Mouse (Mus musculus) C2C12 (cell line): ENCODE results near the gene Gm21985. TPM values are rescaled to one million over a fixed set of nuclear protein-coding genes. Genes with fewer than 3 reads are reported as not detected.

Experiments
- H3K27me3 ChIP-seq: one replicate; pipeline ENCODE4 v1.6.1; 2011; ENCODE audit not compliant: control insufficient read depth, insufficient read depth, insufficient read length
- H3K36me3 ChIP-seq: one replicate; pipeline ENCODE4 v1.6.1; 2011; ENCODE audit not compliant: control insufficient read depth, insufficient read depth
- H3K4me3 ChIP-seq: one replicate; pipeline ENCODE4 v1.5.1; 2011; ENCODE audit warnings: mild to moderate bottlenecking, control low read depth; ENCODE audit not compliant: poor library complexity, insufficient read depth, severe bottlenecking
- H3K79me2 ChIP-seq: one replicate; pipeline ENCODE4 v1.6.1; 2011; ENCODE audit not compliant: control insufficient read depth, insufficient read depth
- H3K79me3 ChIP-seq: one replicate; pipeline ENCODE4 v1.6.1; 2011; ENCODE audit warnings: low read depth, control low read depth
- H3ac ChIP-seq: one replicate; pipeline ENCODE3; 2011; ENCODE audit warnings: low read depth; ENCODE audit not compliant: control insufficient read depth, insufficient read length
- CEBPB ChIP-seq: IDR thresholded peaks from one replicate; pipeline ENCODE4 v1.6.1; 2011; ENCODE audit warnings: low read depth, mild to moderate bottlenecking, control low read depth, moderate library complexity
- CTCF ChIP-seq: IDR thresholded peaks from one replicate; pipeline ENCODE4 v1.5.1; 2011; ENCODE audit not compliant: control insufficient read depth, insufficient read depth, insufficient read length
- FOSL1 ChIP-seq: IDR thresholded peaks from one replicate; pipeline ENCODE4 v1.8.0; 2011; ENCODE audit warnings: mild to moderate bottlenecking, low read length; ENCODE audit not compliant: poor library complexity, insufficient read depth, severe bottlenecking
- MAX ChIP-seq: IDR thresholded peaks from one replicate; pipeline ENCODE4 v1.6.1; 2011; ENCODE audit warnings: mild to moderate bottlenecking, control low read depth
- MYOD1 ChIP-seq: IDR thresholded peaks from one replicate; pipeline ENCODE4 v1.6.1; 2011; ENCODE audit warnings: low read depth; ENCODE audit not compliant: control insufficient read depth, insufficient read length
- MYOG ChIP-seq: IDR thresholded peaks from one replicate; pipeline ENCODE4 v1.6.1; 2011; ENCODE audit not compliant: control insufficient read depth, insufficient read length; ENCODE audit errors: extremely low read depth
- USF1 ChIP-seq: IDR thresholded peaks from one replicate; pipeline ENCODE4 v1.6.1; 2011; ENCODE audit warnings: low read depth, mild to moderate bottlenecking, control low read depth, moderate library complexity
- long read RNA-seq, 2 experiments: library from polyadenylated mRNA; unstranded; transcript quantifications; one replicate each; pipeline ENCODE4 v2.0.0; 2019 to 2020
- polyA plus RNA-seq: library from polyadenylated mRNA; unstranded; fragments of >200 nt; fragmentation: generic; extraction: Trizol; gene quantifications from one replicate; pipeline ENCODE4 v1.2.1, GENCODE M21; 2012; ENCODE audit warnings: missing spikeins

Gene Gm21985
- polyA plus RNA-seq = not detected
- long read RNA-seq, experiment 1, partial matches to known transcripts = 0 of 2 reads
- long read RNA-seq, experiment 1, other reads (novel, unspliced or antisense) = 2 of 2 reads
- long read RNA-seq, experiment 2 = 0 reads

GRCm38 (mm10) chr2:112266242-112266592, at the start of gene Gm21985:
Gene Gm21985, plus strand, starts transcription at chr2:112266314.
- TF ChIP-seq MYOD1 = no peak

GRCm38 (mm10) chr2:112217614-112218013, 48.5 kb upstream of the Gm21985 start:
- Histone ChIP-seq H3K79me3 (no peaks in the 10 kb centered on the region), H3K79me2 (no peaks in the 10 kb centered on the region), H3ac (no peak overlapping the region), H3K36me3 (no peaks in the 10 kb centered on the region), H3K4me3 (no peak overlapping the region), H3K27me3 (no peaks in the 10 kb centered on the region)
- no peak for TF ChIP-seq FOSL1
- TF ChIP-seq MAX = no peak
- TF ChIP-seq USF1 = no peak
- no peak for TF ChIP-seq MYOG
- no peak for TF ChIP-seq MYOD1
- no peak for TF ChIP-seq CEBPB
- no peak for TF ChIP-seq CTCF

More at GRCm38 (mm10) chr2:112266242-112266592, at the start of gene Gm21985:
- H3K79me3 ChIP-seq = peaks cover 15% of the 10 kb centered on the region
- H3K79me2 ChIP-seq = peaks cover 36% of the 10 kb centered on the region
- no peaks in the 10 kb centered on the region for H3K36me3 ChIP-seq
- peak within 1 kb of the TSS; percentile 75 for H3K4me3 ChIP-seq
- H3ac ChIP-seq = peak within 1 kb of the TSS; percentile 91
- H3K27me3 ChIP-seq = no peaks in the 10 kb centered on the region

GRCm38 (mm10) chr2:112220880-112221279, 45.2 kb upstream of the Gm21985 start:
- no peaks in the 10 kb centered on the region for H3K27me3 ChIP-seq
- H3K36me3 ChIP-seq = no peaks in the 10 kb centered on the region
- H3K79me3 ChIP-seq = no peaks in the 10 kb centered on the region
- TF ChIP-seq CEBPB = no peak
- TF ChIP-seq MAX = no peak
- TF ChIP-seq USF1 = no peak
- no peak for TF ChIP-seq FOSL1
- no peak for TF ChIP-seq CTCF
- TF ChIP-seq MYOD1 = no peak
- no peak for TF ChIP-seq MYOG
- no peak overlapping the region for H3K4me3 ChIP-seq
- no peaks in the 10 kb centered on the region for H3K79me2 ChIP-seq
- H3ac ChIP-seq = no peak overlapping the region

- H3K27me3 ChIP-seq = no peaks in the 10 kb centered on the region
- H3K36me3 ChIP-seq = no peaks in the 10 kb centered on the region
- H3K79me3 ChIP-seq = no peaks in the 10 kb centered on the region
- TF ChIP-seq MAX = no peak
- no peak for TF ChIP-seq USF1
- no peak for TF ChIP-seq FOSL1
- TF ChIP-seq CEBPB = no peak
- no peak for TF ChIP-seq MYOG
- no peak for TF ChIP-seq MYOD1
- no peak for TF ChIP-seq CTCF
- no peaks in the 10 kb centered on the region for H3K79me2 ChIP-seq
- H3K4me3 ChIP-seq = no peak overlapping the region
- H3ac ChIP-seq = no peak overlapping the region
These were observed 43.5 kb upstream of the Gm21985 start for GRCm38 (mm10) chr2:112222607-112223006.

GRCm38 (mm10) chr2:112224356-112224755, 41.8 kb upstream of the Gm21985 start:
- no peaks in the 10 kb centered on the region for H3K79me2 ChIP-seq
- H3ac ChIP-seq = no peak overlapping the region
- TF ChIP-seq CTCF = no peak
- no peaks in the 10 kb centered on the region for H3K27me3 ChIP-seq
- H3K36me3 ChIP-seq = no peaks in the 10 kb centered on the region
- no peak overlapping the region for H3K4me3 ChIP-seq
- no peaks in the 10 kb centered on the region for H3K79me3 ChIP-seq

- no peaks in the 10 kb centered on the region for H3K27me3 ChIP-seq
- no peaks in the 10 kb centered on the region for H3K79me3 ChIP-seq
- no peaks in the 10 kb centered on the region for H3K79me2 ChIP-seq
- TF ChIP-seq USF1 = no peak
- no peak for TF ChIP-seq MAX
- no peak for TF ChIP-seq MYOD1
- TF ChIP-seq CEBPB = no peak
- TF ChIP-seq MYOG = no peak
- no peak for TF ChIP-seq CTCF
- no peak for TF ChIP-seq FOSL1
- no peak overlapping the region for H3K4me3 ChIP-seq
- no peak overlapping the region for H3ac ChIP-seq
- no peaks in the 10 kb centered on the region for H3K36me3 ChIP-seq
These were observed 33.5 kb upstream of the Gm21985 start for GRCm38 (mm10) chr2:112232623-112233022.
